Mouse (Mus musculus): ENCODE data around the gene Pmpca.

GRCm38 (mm10) chr2:26352291-26352910, 36.7 kb upstream of the Pmpca start:
- no peak for TF ChIP-seq CTCF (IDR thresholded peaks at IDR 0.05; ENCODE audit: low read depth)
- TF ChIP-seq EP300 (IDR thresholded peaks at IDR 0.05; ENCODE audit: low read depth) = no peak
